Mouse (Mus musculus) c-Kit-positive CD71-positive TER-119-negative erythroid progenitor cells, embryonic 14.5 days (primary cell): ENCODE measurements around the gene Ezh1.

ENCODE experiments used
- DNase-seq: peaks from one replicate; pipeline ENCODE4 v3.0.0-alpha.2; 2013; ENCODE audit warnings: low read depth

The Ezh1 gene

GRCm38 (mm10) chr11:101143338-101144225, 82.7 kb downstream of the Ezh1 start:
- no peak for DNase-seq

GRCm38 (mm10) chr11:101142215-101142967, 83.9 kb downstream of the Ezh1 start:
- no peak for DNase-seq
